Mouse (Mus musculus): Measurements from ENCODE around the gene Atg4c. TPM values are rescaled to one million over a fixed set of nuclear protein-coding genes. Genes with fewer than 3 reads are reported as not detected.
A peak's percentile ranks its signal among the peaks of the same experiment; 100 is the strongest.

Atg4c gene
- polyA plus RNA-seq, 1 experiment from 2014 or later, result 15.0 TPM

- Histone ChIP-seq H3K36me3 (replicated peaks) (peaks cover 11% of the 10 kb centered on the region), H3K27ac (replicated peaks) (no peak overlapping the region), H3K27me3 (replicated peaks; ENCODE audit: low read depth, poor library complexity, severe bottlenecking) (no peaks in the 10 kb centered on the region), H3K4me3 (no peak overlapping the region), H3K9me3 (no peaks in the 10 kb centered on the region), H3K4me1 (no peaks in the 10 kb centered on the region)
- no peak for DNase-seq (ENCODE audit: low spot score)
- whole genome bisulfite sequencing, result 91% methylated on average over 8 of the region's 8 CpGs
These were observed 41.6 kb downstream of the Atg4c start for GRCm38 (mm10) chr4:99235203-99235856.

GRCm38 (mm10) chr4:99238305-99238704, 44.6 kb downstream of the Atg4c start:
- Histone ChIP-seq H3K36me3 (replicated peaks) (peaks cover 11% of the 10 kb centered on the region), H3K9me3 (no peaks in the 10 kb centered on the region), H3K4me1 (no peaks in the 10 kb centered on the region), H3K27me3 (replicated peaks; ENCODE audit: low read depth, poor library complexity, severe bottlenecking) (no peaks in the 10 kb centered on the region), H3K27ac (replicated peaks) (no peak overlapping the region), H3K4me3 (no peak overlapping the region)
- DNase-seq (ENCODE audit: low spot score), result no peak
- WGBS, result 96% methylated on average over 2 of the region's 2 CpGs

- peaks cover 11% of the 10 kb centered on the region for H3K36me3 ChIP-seq (replicated peaks)
- H3K4me3 ChIP-seq, result no peak overlapping the region
- WGBS, result 53% methylated on average over 5 of the region's 5 CpGs
- H3K27me3 ChIP-seq (replicated peaks; ENCODE audit: low read depth, poor library complexity, severe bottlenecking), result no peaks in the 10 kb centered on the region
- H3K27ac ChIP-seq (replicated peaks), result no peak overlapping the region
- no peak for DNase-seq (ENCODE audit: low spot score)
- no peaks in the 10 kb centered on the region for H3K4me1 ChIP-seq
- H3K9me3 ChIP-seq, result no peaks in the 10 kb centered on the region
These were observed 47.9 kb downstream of the Atg4c start for GRCm38 (mm10) chr4:99241674-99242073.

GRCm38 (mm10) chr4:99249358-99249757, 55.6 kb downstream of the Atg4c start:
- H3K4me3 ChIP-seq, result no peak overlapping the region
- WGBS, result 92% methylated on average over 3 of the region's 3 CpGs
- no peaks in the 10 kb centered on the region for H3K36me3 ChIP-seq (replicated peaks)
- no peak overlapping the region for H3K27ac ChIP-seq (replicated peaks)
- H3K4me1 ChIP-seq, result no peaks in the 10 kb centered on the region
- no peaks in the 10 kb centered on the region for H3K27me3 ChIP-seq (replicated peaks; ENCODE audit: low read depth, poor library complexity, severe bottlenecking)
- no peak for DNase-seq (ENCODE audit: low spot score)
- H3K9me3 ChIP-seq, result no peaks in the 10 kb centered on the region

- 93% methylated on average over 8 of the region's 8 CpGs for WGBS
- Histone ChIP-seq H3K27ac (replicated peaks) (no peak overlapping the region), H3K9me3 (no peaks in the 10 kb centered on the region), H3K27me3 (replicated peaks; ENCODE audit: low read depth, poor library complexity, severe bottlenecking) (no peaks in the 10 kb centered on the region), H3K4me3 (no peak overlapping the region), H3K36me3 (replicated peaks) (peaks cover 3% of the 10 kb centered on the region; the same call in 1 of the 2 replicates), H3K4me1 (no peaks in the 10 kb centered on the region)
- no peak for DNase-seq (ENCODE audit: low spot score)
These were observed 56.1 kb downstream of the Atg4c start for GRCm38 (mm10) chr4:99249826-99250225.

- H3K4me1 ChIP-seq, result no peaks in the 10 kb centered on the region
- H3K4me3 ChIP-seq, result no peak overlapping the region
- no peaks in the 10 kb centered on the region for H3K27me3 ChIP-seq (replicated peaks; ENCODE audit: low read depth, poor library complexity, severe bottlenecking)
- no peak overlapping the region for H3K27ac ChIP-seq (replicated peaks)
- peaks cover 3% of the 10 kb centered on the region; the same call in 1 of the 2 replicates for H3K36me3 ChIP-seq (replicated peaks)
- H3K9me3 ChIP-seq, result no peaks in the 10 kb centered on the region
- no peak for DNase-seq (ENCODE audit: low spot score)
- WGBS, result 95% methylated on average over 11 of the region's 11 CpGs
These were observed 59.2 kb downstream of the Atg4c start for GRCm38 (mm10) chr4:99252957-99253356.

- Histone ChIP-seq H3K9me3 (no peaks in the 10 kb centered on the region), H3K27me3 (replicated peaks; ENCODE audit: low read depth, poor library complexity, severe bottlenecking) (no peaks in the 10 kb centered on the region), H3K27ac (replicated peaks) (no peak overlapping the region; the same call in 1 of the 2 replicates), H3K4me1 (peaks cover 7% of the 10 kb centered on the region), H3K4me3 (no peak overlapping the region), H3K36me3 (replicated peaks) (no peaks in the 10 kb centered on the region)
- 86% methylated on average over 2 of the region's 2 CpGs for WGBS
- DNase-seq (ENCODE audit: low spot score), result no peak
These were observed 69.5 kb downstream of the Atg4c start for GRCm38 (mm10) chr4:99263191-99263590.

- Histone ChIP-seq H3K27me3 (replicated peaks; ENCODE audit: low read depth, poor library complexity, severe bottlenecking) (no peaks in the 10 kb centered on the region), H3K27ac (replicated peaks) (no peak overlapping the region), H3K4me3 (no peak overlapping the region), H3K36me3 (replicated peaks) (no peaks in the 10 kb centered on the region), H3K4me1 (peaks cover 7% of the 10 kb centered on the region), H3K9me3 (no peaks in the 10 kb centered on the region)
- peak; percentile 26 for DNase-seq (ENCODE audit: low spot score)
- WGBS, result 50% methylated on average over 11 of the region's 11 CpGs
These were observed 69.9 kb downstream of the Atg4c start for GRCm38 (mm10) chr4:99263663-99264062.

GRCm38 (mm10) chr4:99266843-99267445, 73.2 kb downstream of the Atg4c start:
- WGBS, result 90% methylated on average over 10 of the region's 10 CpGs
- H3K27ac ChIP-seq (replicated peaks), result no peak overlapping the region
- H3K4me3 ChIP-seq, result no peak overlapping the region
- H3K9me3 ChIP-seq, result no peaks in the 10 kb centered on the region
- 0 out of 2 replicates have a peak, but pooled peaks cover 5% of the 10 kb centered on the region for H3K36me3 ChIP-seq (replicated peaks)
- no peak for DNase-seq (ENCODE audit: low spot score)
- H3K27me3 ChIP-seq (replicated peaks; ENCODE audit: low read depth, poor library complexity, severe bottlenecking), result no peaks in the 10 kb centered on the region
- H3K4me1 ChIP-seq, result peaks cover 4% of the 10 kb centered on the region

GRCm38 (mm10) chr4:99272860-99273259, 79.1 kb downstream of the Atg4c start:
- DNase-seq (ENCODE audit: low spot score), result peak; percentile 17
- Histone ChIP-seq H3K9me3 (no peaks in the 10 kb centered on the region), H3K27me3 (replicated peaks; ENCODE audit: low read depth, poor library complexity, severe bottlenecking) (no peaks in the 10 kb centered on the region), H3K36me3 (replicated peaks) (0 out of 2 replicates have a peak, but pooled peaks cover 5% of the 10 kb centered on the region), H3K4me1 (peaks cover 16% of the 10 kb centered on the region), H3K4me3 (no peak overlapping the region), H3K27ac (replicated peaks) (peak overlapping the region; percentile 24; the same call in 1 of the 2 replicates)
- 30% methylated on average over 9 of the region's 9 CpGs for WGBS

- Histone ChIP-seq H3K27ac (replicated peaks) (no peak overlapping the region), H3K36me3 (replicated peaks) (0 out of 2 replicates have a peak, but pooled peaks cover 5% of the 10 kb centered on the region), H3K4me3 (no peak overlapping the region), H3K9me3 (no peaks in the 10 kb centered on the region), H3K27me3 (replicated peaks; ENCODE audit: low read depth, poor library complexity, severe bottlenecking) (no peaks in the 10 kb centered on the region), H3K4me1 (peaks cover 18% of the 10 kb centered on the region)
- WGBS, result 93% methylated on average over 3 of the region's 3 CpGs
- DNase-seq (ENCODE audit: low spot score), result no peak
These were observed 79.7 kb downstream of the Atg4c start for GRCm38 (mm10) chr4:99273466-99273865.

GRCm38 (mm10) chr4:99273979-99274378, 80.2 kb downstream of the Atg4c start:
- H3K27me3 ChIP-seq (replicated peaks; ENCODE audit: low read depth, poor library complexity, severe bottlenecking), result no peaks in the 10 kb centered on the region
- no peak overlapping the region for H3K4me3 ChIP-seq
- WGBS, result 51% methylated on average over 7 of the region's 7 CpGs
- H3K36me3 ChIP-seq (replicated peaks), result 0 out of 2 replicates have a peak, but pooled peaks cover 5% of the 10 kb centered on the region
- no peaks in the 10 kb centered on the region for H3K9me3 ChIP-seq
- no peak for DNase-seq (ENCODE audit: low spot score)
- peaks cover 19% of the 10 kb centered on the region for H3K4me1 ChIP-seq
- no peak overlapping the region for H3K27ac ChIP-seq (replicated peaks)

- WGBS, result 87% methylated on average over 7 of the region's 7 CpGs
These were observed 85.1 kb downstream of the Atg4c start for GRCm38 (mm10) chr4:99278876-99279275.

More at GRCm38 (mm10) chr4:99278876-99279275, 85.1 kb downstream of the Atg4c start:
- H3K9me3 ChIP-seq, result no peaks in the 10 kb centered on the region
- DNase-seq (ENCODE audit: low spot score), result no peak
- no peaks in the 10 kb centered on the region for H3K27me3 ChIP-seq (replicated peaks; ENCODE audit: low read depth, poor library complexity, severe bottlenecking)
- no peaks in the 10 kb centered on the region for H3K36me3 ChIP-seq (replicated peaks)
- H3K27ac ChIP-seq (replicated peaks), result no peak overlapping the region
- no peak overlapping the region for H3K4me3 ChIP-seq
- peaks cover 11% of the 10 kb centered on the region; the same call in 1 of the 2 replicates for H3K4me1 ChIP-seq

Data from embryonic facial prominence, embryonic 10.5 days (tissue).